Comparison of ENCODE assay signal across 9 mouse cellular contexts in the genomic region with DNA sequence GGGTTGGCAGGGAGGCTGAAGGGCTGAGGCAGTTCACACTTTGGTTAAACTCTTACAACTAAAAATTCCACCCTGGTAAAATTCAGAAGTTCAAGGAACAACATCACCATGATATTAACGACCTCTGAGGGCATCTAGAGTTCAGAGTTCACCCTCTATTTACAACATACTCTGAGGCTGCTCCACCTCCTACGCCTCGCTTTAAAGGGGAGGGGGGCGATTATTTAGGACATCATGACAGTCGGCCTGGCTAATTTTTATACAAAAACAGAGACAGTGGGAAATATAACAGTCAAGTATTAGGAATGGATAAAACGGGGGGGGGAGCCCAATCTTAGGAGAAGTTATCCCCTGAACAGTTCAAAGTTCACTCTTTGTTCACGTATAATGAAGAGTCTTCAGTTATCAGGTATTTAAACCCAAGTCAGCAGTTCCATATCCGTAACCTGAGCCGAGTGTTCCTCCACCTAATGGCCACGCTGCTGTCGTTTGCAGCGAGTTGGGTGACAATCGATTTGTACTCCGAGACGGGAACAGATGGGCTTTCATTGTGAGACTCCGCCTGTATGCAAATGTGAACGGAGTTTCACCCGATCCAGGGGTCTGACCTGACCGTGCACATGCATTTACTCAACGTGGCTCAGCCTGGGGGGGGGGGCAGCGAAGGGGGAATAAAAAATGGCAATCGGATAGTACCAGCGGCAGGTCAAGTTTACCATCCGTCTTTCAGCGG.
DNase-seq lines count a peak whose midpoint lies in the region; ATAC-seq lines count a peak whose summit lies in the region.
"Had no signal": no experiment of that assay in that cellular context is flagged by ENCODE, and none has a peak within 500 bp of the region (broad histone marks: within the 10 kb centered on the region; RNA-seq: fewer than 3 reads in every experiment).

No protein-coding gene starts in this region.

- peak; percentile 7 for DNase-seq in kidney, adult 18-20 months
- DNase-seq in kidney, adult 11 months: no peak
- DNase-seq in liver: peak; percentile 26
- peak; percentile 62 for DNase-seq in retina, postnatal 1 day
- DNase-seq in cerebellum, adult 8-10 months: no peak
- DNase-seq in layer of hippocampus, postnatal 14 days (ENCODE audit: low spot score in 2 of 2): no peak
- DNase-seq: lung, postnatal 10 days had no signal

- H3K4me2 ChIP-seq in forebrain, embryonic 16.5 days (ENCODE audit: low read length): peak overlapping the region; percentile 35

- H3K9me3 ChIP-seq in forebrain, embryonic 16.5 days (ENCODE audit: control insufficient read depth, low read length): no peaks in the 10 kb centered on the region

- H3K4me1 ChIP-seq in forebrain, embryonic 16.5 days (replicated peaks; ENCODE audit: control insufficient read depth, insufficient read depth, low read length): peaks cover 13% of the 10 kb centered on the region

- 17% methylated on average over 25 of the region's 25 CpGs for WGBS in forebrain, embryonic 16.5 days

- H3K4me3 ChIP-seq in forebrain, embryonic 16.5 days (replicated peaks; ENCODE audit: low read length): 0 out of 2 replicates have a peak overlapping the region, but pooled peaks have one; percentile 5

- H3K36me3 ChIP-seq in forebrain, embryonic 16.5 days (ENCODE audit: control insufficient read depth, insufficient read depth): no peaks in the 10 kb centered on the region

- no peak overlapping the region for H3K27ac ChIP-seq in forebrain, embryonic 16.5 days (ENCODE audit: low read length)

- no peak for ATAC-seq in forebrain, embryonic 16.5 days
- no peak for ATAC-seq in megakaryocyte progenitor cell, adult 5-6 weeks (replicated peaks; ENCODE audit: poor library complexity)

- H3K27me3 ChIP-seq in forebrain, embryonic 16.5 days (replicated peaks; ENCODE audit: control insufficient read depth, insufficient read depth, low read length): no peaks in the 10 kb centered on the region

- H3K9ac ChIP-seq in forebrain, embryonic 16.5 days (replicated peaks; ENCODE audit: low read depth, low read length): 0 out of 2 replicates have a peak overlapping the region, but pooled peaks have one; percentile 5

Comparison
In these comparisons a context has a peak if more than half of its experiments do, and no peak if none do; other contexts are left out.
1. DNase-seq: peak in kidney, adult 18-20 months (single experiment), liver (single experiment) and retina, postnatal 1 day (single experiment); none in kidney, adult 11 months (single experiment), cerebellum, adult 8-10 months (single experiment) and layer of hippocampus, postnatal 14 days (0 of 2).